Mouse (Mus musculus): ENCODE data around the gene Oip5.

DNA sequence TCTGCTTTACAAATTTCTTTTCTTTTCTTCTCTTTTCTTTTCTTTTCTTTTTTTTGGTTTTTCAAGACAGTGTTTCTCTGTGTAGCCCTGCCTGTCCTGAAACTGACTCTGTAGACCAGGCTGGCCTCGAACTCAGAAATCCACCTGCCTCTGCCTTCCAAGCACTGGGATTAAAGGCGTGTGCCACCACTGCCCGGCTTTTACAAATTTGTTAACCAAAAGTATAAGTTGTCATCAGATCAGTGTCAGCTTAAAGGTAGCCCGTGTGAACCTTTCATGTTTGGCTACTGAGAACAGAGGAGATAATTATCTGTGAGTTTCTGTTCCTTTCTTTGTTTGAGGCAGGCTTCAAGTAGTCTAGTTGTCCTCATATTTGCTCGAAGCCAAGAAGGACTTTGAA, 26.0 kb upstream of the Oip5 start:
- TF ChIP-seq CTCF (IDR thresholded peaks at IDR 0.05; ENCODE audit: low read depth, low read length) (no peak), EP300 (IDR thresholded peaks at IDR 0.05; ENCODE audit: insufficient read depth, low read depth, low read length) (no peak), POLR2A (IDR thresholded peaks at IDR 0.05; ENCODE audit: insufficient read depth, low read length) (no peak)
